Mouse (Mus musculus) neural tube, embryonic 13.5 days (tissue): ENCODE results near the gene Mbl1. TPM values are rescaled to one million over a fixed set of nuclear protein-coding genes. Genes with fewer than 3 reads are reported as not detected.

Experiments used
- ATAC-seq: fragments of 200-750 bp; cut with Nextera tagmentation; 2 replicates; pipeline ENCODE4 v1.8.0; 2017; ENCODE audit warnings: low read depth, mild to moderate bottlenecking, moderate TSS enrichment, moderate library complexity
- H3K27ac ChIP-seq: fragments of 300-500 bp; sonication (generic); replicated peaks from 2 replicates; pipeline ENCODE4 v1.5.1; 2015; ENCODE audit warnings: moderate library complexity, mild to moderate bottlenecking, inconsistent platforms
- H3K27me3 ChIP-seq: fragments of 300-500 bp; sonication (generic); 2 replicates; pipeline ENCODE4 v1.6.1; 2015; ENCODE audit warnings: mild to moderate bottlenecking, inconsistent platforms
- H3K36me3 ChIP-seq: fragments of 300-500 bp; sonication (generic); 2 replicates; pipeline ENCODE4 v1.6.1; 2015; ENCODE audit warnings: mild to moderate bottlenecking, inconsistent platforms
- H3K4me1 ChIP-seq: fragments of 300-500 bp; sonication (generic); replicated peaks from 2 replicates; pipeline ENCODE4 v1.6.1; 2015; ENCODE audit warnings: inconsistent platforms
- H3K4me2 ChIP-seq: fragments of 300-500 bp; sonication (generic); 2 replicates; pipeline ENCODE4 v1.6.1; 2015; ENCODE audit warnings: inconsistent platforms, mild to moderate bottlenecking, moderate library complexity
- H3K4me3 ChIP-seq: fragments of 300-500 bp; sonication (generic); 2 replicates; pipeline ENCODE4 v1.5.1; 2015; ENCODE audit warnings: mild to moderate bottlenecking, inconsistent platforms
- H3K9ac ChIP-seq: fragments of 300-500 bp; sonication (generic); 2 replicates; pipeline ENCODE4 v1.6.1; 2015; ENCODE audit warnings: moderate library complexity, mild to moderate bottlenecking, inconsistent platforms
- H3K9me3 ChIP-seq: fragments of 300-500 bp; sonication (generic); 2 replicates; pipeline ENCODE4 v1.6.1; 2016; ENCODE audit warnings: inconsistent platforms
- WGBS: fragments of 180-500 bp; shearing (Covaris S2); methylation state at CpG from one replicate; pipeline ENCODE4 v1.1.7; 2015; 5-methylcytosine and 5-hydroxymethylcytosine counted together
- polyA plus RNA-seq: library from polyadenylated mRNA; unstranded; fragments of >200 nt; fragmentation: Nextera tagmentation; extraction: Ambion mirVana; gene quantifications from 2 replicates; pipeline ENCODE4 v1.2.1, GENCODE M21; 2015

Mbl1 gene
- not detected in 2 replicates for polyA plus RNA-seq

- ATAC-seq, result no peak
- Histone ChIP-seq H3K4me2 (no peak within 1 kb of the TSS), H3K27ac (no peak within 1 kb of the TSS), H3K4me1 (no peaks in the 10 kb centered on the region), H3K4me3 (no peak within 1 kb of the TSS), H3K9ac (no peak within 1 kb of the TSS), H3K27me3 (no peaks in the 10 kb centered on the region), H3K9me3 (no peaks in the 10 kb centered on the region), H3K36me3 (no peaks in the 10 kb centered on the region)
- 96% methylated on average over 7 of the region's 7 CpGs for WGBS
Measured at GRCm38 (mm10) chr14:41151220-41151898, at the start of gene Mbl1. TSS of gene Mbl1 (plus strand) at chr14:41151458.

GRCm38 (mm10) chr14:41102269-41102668 is 49.0 kb upstream of the Mbl1 start:
- Histone ChIP-seq H3K27me3 (no peaks in the 10 kb centered on the region), H3K27ac (no peak overlapping the region), H3K9ac (no peak overlapping the region), H3K36me3 (no peaks in the 10 kb centered on the region), H3K4me2 (no peak overlapping the region), H3K9me3 (no peaks in the 10 kb centered on the region), H3K4me1 (no peaks in the 10 kb centered on the region), H3K4me3 (no peak overlapping the region)
- 85% methylated on average over 2 of the region's 2 CpGs for whole genome bisulfite sequencing
- no peak for ATAC-seq

- Histone ChIP-seq H3K4me2 (no peak within 1 kb of the TSS), H3K36me3 (no peaks in the 10 kb centered on the region), H3K4me1 (no peaks in the 10 kb centered on the region), H3K9ac (no peak within 1 kb of the TSS), H3K27me3 (no peaks in the 10 kb centered on the region), H3K27ac (no peak within 1 kb of the TSS), H3K4me3 (no peak within 1 kb of the TSS), H3K9me3 (no peaks in the 10 kb centered on the region)
- 73% methylated on average over 10 of the region's 10 CpGs for WGBS
- ATAC-seq, result no peak
Measured at GRCm38 (mm10) chr14:41104853-41105444, 46.3 kb upstream of the Mbl1 start, which contains the start of gene Mat1a. TSS of gene Mat1a (plus strand) at chr14:41105035.

- no peak for ATAC-seq
- no peak overlapping the region for H3K9ac ChIP-seq
- no peak overlapping the region for H3K4me2 ChIP-seq
- H3K27me3 ChIP-seq, result no peaks in the 10 kb centered on the region
- H3K4me3 ChIP-seq, result no peak overlapping the region
- WGBS, result 92% methylated on average over 7 of the region's 7 CpGs
- H3K27ac ChIP-seq, result no peak overlapping the region
- H3K9me3 ChIP-seq, result no peaks in the 10 kb centered on the region
- H3K36me3 ChIP-seq, result no peaks in the 10 kb centered on the region
- H3K4me1 ChIP-seq, result no peaks in the 10 kb centered on the region
Measured at GRCm38 (mm10) chr14:41111031-41111668, 40.1 kb upstream of the Mbl1 start.

- 78% methylated on average over 4 of the region's 4 CpGs for WGBS
- H3K9ac ChIP-seq, result no peak overlapping the region
- H3K36me3 ChIP-seq, result no peaks in the 10 kb centered on the region
- no peak overlapping the region for H3K27ac ChIP-seq
- H3K4me3 ChIP-seq, result no peak overlapping the region
- no peak for ATAC-seq
- H3K9me3 ChIP-seq, result no peaks in the 10 kb centered on the region
- no peaks in the 10 kb centered on the region for H3K27me3 ChIP-seq
- no peak overlapping the region for H3K4me2 ChIP-seq
- no peaks in the 10 kb centered on the region for H3K4me1 ChIP-seq
Measured at GRCm38 (mm10) chr14:41112944-41113343, 38.3 kb upstream of the Mbl1 start.

- H3K4me2 ChIP-seq, result no peak overlapping the region
- no peaks in the 10 kb centered on the region for H3K27me3 ChIP-seq
- 88% methylated on average over 3 of the region's 3 CpGs for WGBS
- no peak for ATAC-seq
- no peak overlapping the region for H3K9ac ChIP-seq
- H3K4me3 ChIP-seq, result no peak overlapping the region
- H3K4me1 ChIP-seq, result no peaks in the 10 kb centered on the region
- no peak overlapping the region for H3K27ac ChIP-seq
- no peaks in the 10 kb centered on the region for H3K9me3 ChIP-seq
- no peaks in the 10 kb centered on the region for H3K36me3 ChIP-seq
Measured at GRCm38 (mm10) chr14:41116271-41116670, 35.0 kb upstream of the Mbl1 start.

GRCm38 (mm10) chr14:41124683-41125082 is 26.6 kb upstream of the Mbl1 start:
- H3K4me2 ChIP-seq, result no peak overlapping the region
- no peaks in the 10 kb centered on the region for H3K27me3 ChIP-seq
- no peak overlapping the region for H3K27ac ChIP-seq
- ATAC-seq, result no peak
- 88% methylated on average over 5 of the region's 5 CpGs for WGBS
- no peaks in the 10 kb centered on the region for H3K36me3 ChIP-seq
- no peaks in the 10 kb centered on the region for H3K9me3 ChIP-seq
- no peak overlapping the region for H3K9ac ChIP-seq
- no peaks in the 10 kb centered on the region for H3K4me1 ChIP-seq
- no peak overlapping the region for H3K4me3 ChIP-seq

- H3K27me3 ChIP-seq, result no peaks in the 10 kb centered on the region
- WGBS, result 20% methylated on average over 4 of the region's 4 CpGs
- no peak overlapping the region for H3K27ac ChIP-seq
- H3K4me1 ChIP-seq, result no peaks in the 10 kb centered on the region
- H3K36me3 ChIP-seq, result no peaks in the 10 kb centered on the region
- no peak overlapping the region for H3K9ac ChIP-seq
- no peak overlapping the region for H3K4me2 ChIP-seq
- H3K9me3 ChIP-seq, result no peaks in the 10 kb centered on the region
- H3K4me3 ChIP-seq, result no peak overlapping the region
- no peak for ATAC-seq
Measured at GRCm38 (mm10) chr14:41127997-41128396, 23.3 kb upstream of the Mbl1 start.

- Histone ChIP-seq H3K27ac (no peak within 1 kb of the TSS), H3K27me3 (no peaks in the 10 kb centered on the region), H3K36me3 (no peaks in the 10 kb centered on the region), H3K4me2 (no peak within 1 kb of the TSS), H3K4me1 (no peaks in the 10 kb centered on the region), H3K4me3 (no peak within 1 kb of the TSS), H3K9ac (no peak within 1 kb of the TSS), H3K9me3 (no peaks in the 10 kb centered on the region)
- WGBS, result 91% methylated on average over 7 of the region's 7 CpGs
- no peak for ATAC-seq
Measured at GRCm38 (mm10) chr14:41131540-41131939, 19.7 kb upstream of the Mbl1 start, which contains the start of gene Sftpa1. TSS of gene Sftpa1 (plus strand) at chr14:41131782.

- Histone ChIP-seq H3K9me3 (no peaks in the 10 kb centered on the region), H3K27me3 (no peaks in the 10 kb centered on the region), H3K9ac (no peak overlapping the region), H3K27ac (no peak overlapping the region), H3K4me1 (no peaks in the 10 kb centered on the region), H3K4me3 (no peak overlapping the region), H3K4me2 (no peak overlapping the region), H3K36me3 (no peaks in the 10 kb centered on the region)
- no peak for ATAC-seq
Measured at GRCm38 (mm10) chr14:41137006-41137405, 14.3 kb upstream of the Mbl1 start.

GRCm38 (mm10) chr14:41140686-41141085 is 10.6 kb upstream of the Mbl1 start:
- 98% methylated on average over 1 of the region's 1 CpGs for WGBS
- no peak overlapping the region for H3K4me3 ChIP-seq
- no peaks in the 10 kb centered on the region for H3K4me1 ChIP-seq
- H3K9ac ChIP-seq, result no peak overlapping the region
- H3K36me3 ChIP-seq, result no peaks in the 10 kb centered on the region
- no peak overlapping the region for H3K27ac ChIP-seq
- no peaks in the 10 kb centered on the region for H3K9me3 ChIP-seq
- H3K4me2 ChIP-seq, result no peak overlapping the region
- no peak for ATAC-seq
- no peaks in the 10 kb centered on the region for H3K27me3 ChIP-seq

GRCm38 (mm10) chr14:41146035-41146434 is 5.2 kb upstream of the Mbl1 start:
- H3K4me2 ChIP-seq, result no peak overlapping the region
- WGBS, result 73% methylated on average over 6 of the region's 6 CpGs
- no peaks in the 10 kb centered on the region for H3K4me1 ChIP-seq
- no peaks in the 10 kb centered on the region for H3K27me3 ChIP-seq
- H3K36me3 ChIP-seq, result no peaks in the 10 kb centered on the region
- no peak overlapping the region for H3K4me3 ChIP-seq
- no peaks in the 10 kb centered on the region for H3K9me3 ChIP-seq
- H3K9ac ChIP-seq, result no peak overlapping the region
- no peak for ATAC-seq
- no peak overlapping the region for H3K27ac ChIP-seq
